Mouse (Mus musculus): Measurements from ENCODE around the gene Dao. TPM values are rescaled to one million over a fixed set of nuclear protein-coding genes. Genes with fewer than 3 reads are reported as not detected.

Gene Dao
- total RNA-seq, 2 experiments from 2014 or later, result not detected

DNA sequence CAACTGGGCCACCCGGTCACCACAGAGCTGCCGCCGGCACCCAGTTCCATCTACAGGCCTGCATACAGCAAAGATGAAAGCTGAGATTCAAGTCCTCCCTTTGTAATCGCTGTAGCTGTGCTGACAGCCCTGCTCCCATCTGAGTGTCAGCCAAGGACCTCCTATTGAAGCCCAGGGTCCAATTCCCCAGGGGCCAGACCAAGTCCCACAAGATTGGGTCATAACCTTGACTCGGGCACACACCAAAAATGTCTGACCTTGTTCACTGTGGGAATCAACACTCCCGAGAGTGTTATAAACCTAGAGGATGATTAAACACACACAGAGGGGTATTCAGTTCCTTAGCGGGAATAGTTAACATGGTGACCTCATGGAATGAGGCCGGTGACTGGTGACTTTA, 21.7 kb upstream of the Dao start:
- DNase-seq, result no peak
- intact Hi-C loops (cut with DNase I), result no loop called here

GRCm38 (mm10) chr5:113983541-113983940, 20.0 kb upstream of the Dao start:
- no peak for DNase-seq
- intact Hi-C loops (cut with DNase I), result no loop called here

GRCm38 (mm10) chr5:113984025-113984740, 19.3 kb upstream of the Dao start:
- intact Hi-C loops (cut with DNase I), result no loop called here
- DNase-seq, result no peak

GRCm38 (mm10) chr5:113985737-113986136, 17.8 kb upstream of the Dao start:
- DNase-seq, result no peak
- intact Hi-C loops (cut with DNase I), result no loop called here

DNA sequence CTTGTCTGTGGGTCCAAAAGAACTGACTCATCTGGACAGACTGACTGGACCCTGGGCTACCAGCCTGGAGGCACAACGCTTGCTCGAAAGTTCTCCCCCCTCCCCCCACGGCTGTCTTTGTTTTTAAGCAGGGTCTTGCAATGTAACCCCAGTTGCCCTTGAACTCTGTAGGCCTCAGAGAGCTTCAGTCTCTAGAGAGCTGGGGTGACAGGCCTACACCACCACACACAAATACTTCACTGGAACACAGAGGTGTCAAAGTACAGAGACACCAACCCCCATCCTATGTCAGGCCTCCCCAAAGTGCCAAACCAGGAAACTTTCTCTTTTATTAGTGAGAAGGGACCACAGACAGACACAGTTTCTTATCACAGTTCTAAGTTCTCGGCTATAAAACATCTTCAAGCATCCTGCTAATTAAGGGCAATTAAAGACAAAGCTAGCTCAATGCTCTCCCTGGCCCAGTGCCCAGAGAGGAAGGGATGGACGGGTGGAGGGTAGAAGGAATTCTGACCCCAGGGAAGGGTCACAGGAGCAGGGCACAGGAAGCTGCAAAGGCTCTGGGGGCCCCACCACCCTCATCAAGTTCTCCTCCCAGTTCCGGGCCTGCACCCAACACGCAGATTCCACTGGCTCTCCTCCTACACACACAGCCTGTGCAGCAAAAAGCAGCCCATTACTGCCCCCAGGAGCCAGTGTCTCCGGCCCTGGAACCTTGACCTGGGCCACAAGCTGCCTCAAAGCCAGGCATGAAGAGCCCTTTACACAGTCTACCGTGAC, 17.1 kb upstream of the Dao start:
- intact Hi-C loops (cut with DNase I), result no loop called here
- no peak for DNase-seq

DNA sequence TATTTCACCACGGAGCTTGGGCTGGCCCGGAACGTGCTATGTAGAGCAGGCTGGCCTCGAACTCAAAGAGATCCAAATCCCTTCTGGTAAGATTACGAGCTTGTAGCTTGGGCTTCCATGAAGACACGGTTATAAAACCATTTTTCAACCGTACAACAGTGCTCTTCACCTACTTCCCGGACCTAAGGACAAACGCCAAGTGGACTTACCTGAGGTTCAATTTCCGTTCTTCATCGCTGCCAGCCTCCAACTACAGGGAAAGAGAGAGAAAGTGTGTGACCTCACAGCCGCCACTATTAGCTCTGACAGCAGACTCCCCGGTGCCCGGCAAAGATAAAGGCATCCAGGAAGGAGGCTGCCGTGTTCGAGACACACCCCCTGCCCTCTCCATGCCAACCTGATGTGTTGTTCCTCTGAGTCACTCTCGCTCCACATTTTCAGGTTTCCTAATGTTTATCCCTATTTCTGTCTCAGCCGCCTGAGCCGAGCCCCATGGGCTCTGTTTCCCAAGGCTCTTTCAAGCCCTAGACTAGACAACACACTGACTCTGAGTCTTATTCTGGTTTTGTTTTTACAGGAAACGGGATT, 14.0 kb upstream of the Dao start:
- no peak for DNase-seq
- intact Hi-C loops (cut with DNase I), result loop anchor here (5.0 kb wide), 1 partner anchor 443 kb away; no protein-coding TSS in a partner anchor

DNA sequence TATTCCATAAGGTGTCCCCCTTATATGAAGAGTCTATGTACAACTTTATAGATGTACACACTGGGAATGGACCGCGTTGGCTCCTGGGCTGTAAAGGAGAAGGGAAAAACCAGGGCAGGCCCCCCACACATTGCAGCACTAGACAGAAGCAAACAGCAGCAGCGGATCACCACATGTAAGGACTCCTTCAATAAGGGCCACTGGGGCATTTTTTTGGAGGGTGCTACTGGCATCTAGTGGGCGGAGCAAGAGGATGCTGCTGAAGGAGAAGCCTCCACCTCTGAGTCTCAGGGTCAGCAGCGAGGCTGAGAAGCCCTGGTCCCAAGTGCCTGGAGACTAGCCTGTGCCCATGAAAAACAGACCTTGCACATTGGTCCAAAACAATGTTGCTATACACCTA, 12.9 kb upstream of the Dao start:
- no peak for DNase-seq
- intact Hi-C loops (cut with DNase I), result loop anchor here (5.0 kb wide), 1 partner anchor 442 kb away; no protein-coding TSS in a partner anchor

DNA sequence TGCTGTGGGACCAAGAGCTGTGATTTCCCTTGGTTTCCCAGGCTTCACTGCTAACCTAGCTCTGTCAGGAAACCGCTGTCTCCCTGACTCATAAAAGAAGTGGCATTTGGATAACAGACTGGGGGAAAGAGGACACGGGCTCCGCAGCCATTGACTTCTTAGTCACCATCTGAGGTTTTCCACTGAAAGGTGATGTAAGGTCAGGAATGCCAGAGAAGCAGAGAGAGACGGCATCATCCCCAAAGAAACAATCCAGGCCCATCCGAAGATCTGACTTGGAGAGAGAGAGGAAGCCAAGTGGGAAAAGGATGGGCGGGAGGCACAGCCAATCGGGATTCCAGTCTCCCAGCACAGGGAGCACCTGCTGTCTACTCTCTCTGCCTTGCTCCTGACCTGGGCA, 12.4 kb upstream of the Dao start:
- no peak for DNase-seq
- intact Hi-C loops (cut with DNase I), result loop anchor here (5.0 kb wide), 1 partner anchor 441 kb away; no protein-coding TSS in a partner anchor

GRCm38 (mm10) chr5:113992339-113992831, 11.1 kb upstream of the Dao start:
- intact Hi-C loops (cut with DNase I), result loop anchor here (5.0 kb wide), 1 partner anchor 440 kb away; no protein-coding TSS in a partner anchor
- no peak for DNase-seq

- intact Hi-C loops (cut with DNase I), result loop anchor here (5.0 kb wide), 1 partner anchor 439 kb away; no protein-coding TSS in a partner anchor
- peak; percentile 59 for DNase-seq
Measured at GRCm38 (mm10) chr5:113993031-113993486, 10.4 kb upstream of the Dao start.

- peak; percentile 93 for DNase-seq
- intact Hi-C loops (cut with DNase I), result loop anchor here (5.0 kb wide), 1 partner anchor 439 kb away; no protein-coding TSS in a partner anchor
Measured at GRCm38 (mm10) chr5:113993487-113994465, 9.7 kb upstream of the Dao start, which contains the start of gene Ssh1. Gene Ssh1 (minus strand): TSS chr5:113993894.

DNA sequence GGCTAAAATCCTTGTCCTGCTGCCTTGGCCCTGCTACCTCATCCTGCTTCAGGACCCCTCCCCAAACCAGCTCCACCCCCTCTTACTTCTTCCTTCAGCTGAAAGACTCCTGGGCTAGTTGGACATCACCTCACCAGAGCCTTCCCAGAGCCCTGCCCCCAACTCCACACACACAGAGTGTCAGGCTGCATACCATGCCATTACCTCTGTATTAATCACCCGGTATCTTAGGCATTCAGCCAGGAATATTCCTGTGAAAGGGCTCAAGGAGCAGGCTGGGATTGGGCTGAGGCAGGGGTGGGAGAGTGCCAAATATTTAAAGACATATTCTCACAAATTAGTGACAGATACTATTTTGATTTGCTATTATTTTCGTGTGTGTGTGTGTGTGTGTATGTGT, 7.0 kb upstream of the Dao start:
- intact Hi-C loops (cut with DNase I), result no loop called here
- DNase-seq, result no peak

DNA sequence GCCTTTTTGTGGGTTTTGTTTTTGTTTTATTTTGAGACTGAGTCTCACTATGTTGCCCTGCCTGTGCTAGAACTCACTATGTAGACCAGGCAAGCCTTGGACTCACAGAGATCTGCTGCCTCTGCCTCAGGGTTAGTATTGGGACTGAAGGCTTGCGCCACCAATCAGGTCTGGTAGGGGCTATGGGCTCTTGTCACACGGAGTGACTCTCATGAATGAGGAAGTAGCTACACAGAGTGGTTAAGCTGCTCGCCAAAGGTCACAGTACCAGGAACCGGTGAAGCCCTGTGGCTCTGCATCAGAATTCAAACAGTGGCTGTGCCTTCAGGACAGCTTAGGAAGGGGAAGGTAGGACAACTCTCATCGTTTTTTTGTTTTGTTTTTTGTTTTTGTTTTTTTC, 4.1 kb upstream of the Dao start:
- no peak for DNase-seq

GRCm38 (mm10) chr5:114004573-114004972, 1.1 kb downstream of the Dao start:
- intact Hi-C loops (cut with DNase I), result no loop called here
- DNase-seq, result no peak

More for the DNA sequence above, 4.1 kb upstream of the Dao start:
- intact Hi-C loops (cut with DNase I), result no loop called here

DNA sequence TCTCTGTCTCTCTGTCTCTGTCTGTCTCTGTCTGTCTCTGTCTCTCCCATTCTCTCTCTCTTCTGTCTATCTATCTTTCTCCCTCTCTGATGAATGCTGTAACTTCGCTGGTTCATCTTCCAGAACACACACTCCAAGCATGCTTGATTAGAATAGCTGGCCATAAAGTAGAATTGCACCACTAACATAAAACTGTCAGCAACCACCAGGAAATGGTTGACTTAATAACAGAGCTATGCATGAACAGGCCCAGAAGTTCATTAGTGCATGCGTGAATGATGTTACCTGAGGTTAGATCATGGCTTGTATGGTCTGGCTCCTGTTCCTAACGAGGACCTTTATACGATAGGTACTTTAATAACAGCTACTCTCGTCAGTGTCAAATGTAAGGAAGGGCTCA, 1.6 kb downstream of the Dao start:
- intact Hi-C loops (cut with DNase I), result no loop called here
- no peak for DNase-seq

DNA sequence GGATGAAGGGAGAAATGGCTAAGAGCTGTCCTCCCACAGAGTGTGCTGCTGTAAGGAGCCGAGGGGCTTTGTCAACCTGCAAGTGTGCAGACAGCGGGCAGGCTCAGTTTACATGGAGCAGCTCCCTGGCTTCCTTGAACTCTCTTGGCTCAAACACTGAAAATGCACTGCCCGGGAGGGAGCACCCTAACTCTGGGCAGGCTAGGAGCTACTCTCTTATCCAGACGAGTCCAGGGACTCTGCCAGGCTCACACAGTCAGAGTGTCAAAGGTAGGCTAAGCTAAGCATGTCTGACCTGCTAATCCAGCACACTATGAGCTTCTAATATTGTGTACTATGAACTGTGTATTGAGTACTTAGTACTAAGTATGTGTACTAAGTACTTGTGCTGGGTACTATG, 3.5 kb downstream of the Dao start:
- intact Hi-C loops (cut with DNase I), result no loop called here
- DNase-seq, result no peak

GRCm38 (mm10) chr5:114007753-114008453, 4.4 kb downstream of the Dao start:
- intact Hi-C loops (cut with DNase I), result no loop called here
- DNase-seq, result no peak

DNA sequence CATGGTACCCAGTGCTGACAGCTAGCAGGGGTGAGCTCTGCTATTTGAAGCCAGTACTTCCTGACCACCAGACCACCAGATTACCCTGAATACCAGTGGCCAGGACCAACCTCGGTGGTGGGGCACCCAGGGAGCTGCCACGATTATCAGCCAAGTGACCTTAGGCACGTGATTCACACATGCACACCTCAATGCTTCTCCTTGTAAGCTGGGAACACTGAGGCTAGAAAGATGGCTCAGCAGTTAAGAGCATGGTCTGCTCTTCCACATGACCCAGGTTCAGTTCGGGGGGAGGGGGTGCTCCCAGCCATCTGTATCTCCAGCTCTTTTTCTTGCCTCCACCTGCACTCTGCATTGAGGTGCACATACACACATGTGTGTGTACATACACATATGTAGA, 5.5 kb downstream of the Dao start:
- intact Hi-C loops (cut with DNase I), result no loop called here
- DNase-seq, result no peak

DNA sequence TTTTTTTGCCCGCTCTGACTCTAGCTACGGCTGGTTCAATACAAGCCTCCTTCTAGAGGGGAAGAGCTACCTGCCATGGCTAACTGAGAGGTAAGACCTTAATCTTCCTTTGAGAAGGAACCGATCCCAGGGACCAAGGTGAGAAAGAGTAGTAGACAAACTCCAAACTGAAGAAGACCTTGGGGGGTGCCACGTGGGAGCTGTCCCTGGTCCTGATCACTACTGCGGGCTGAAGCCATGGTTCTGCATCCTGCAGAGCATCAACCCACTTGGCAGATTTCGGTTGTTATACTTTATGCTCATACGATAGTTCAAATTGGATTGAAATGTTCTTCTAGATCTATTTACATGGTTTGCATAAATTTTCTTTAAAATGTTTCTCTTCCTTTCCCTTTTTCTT, 11.6 kb downstream of the Dao start:
- intact Hi-C loops (cut with DNase I), result no loop called here
- no peak for DNase-seq

Data from left cerebral cortex, postnatal 4 days (tissue).